Mouse (Mus musculus) neural tube, embryonic 14.5 days (tissue): Measurements from ENCODE around the gene Slc7a15. TPM values are rescaled to one million over a fixed set of nuclear protein-coding genes. Genes with fewer than 3 reads are reported as not detected.

Source experiments
- ATAC-seq: fragments of 200-750 bp; cut with Nextera tagmentation; 2 replicates; pipeline ENCODE4 v1.8.0; 2017; ENCODE audit warnings: low read depth, mild to moderate bottlenecking, moderate TSS enrichment, moderate library complexity
- H3K27ac ChIP-seq: fragments of 300-500 bp; sonication (generic); 2 replicates; pipeline ENCODE4 v1.5.1; 2014; ENCODE audit warnings: low read depth, mild to moderate bottlenecking, control low read depth, low read length, moderate library complexity, mixed read lengths
- H3K27me3 ChIP-seq: fragments of 300-500 bp; sonication (generic); 2 replicates; pipeline ENCODE4 v1.6.1; 2014; ENCODE audit warnings: low read length; ENCODE audit not compliant: control insufficient read depth, insufficient read depth
- H3K36me3 ChIP-seq: fragments of 300-500 bp; sonication (generic); 2 replicates; pipeline ENCODE4 v1.6.1; 2014; ENCODE audit warnings: low read length, mixed read lengths; ENCODE audit not compliant: control insufficient read depth, insufficient read depth
- H3K4me1 ChIP-seq: fragments of 300-500 bp; sonication (generic); 2 replicates; pipeline ENCODE4 v1.6.1; 2014; ENCODE audit warnings: low read length; ENCODE audit not compliant: control insufficient read depth, insufficient read depth
- H3K4me2 ChIP-seq: fragments of 300-500 bp; sonication (generic); 2 replicates; pipeline ENCODE4 v1.6.1; 2014; ENCODE audit warnings: mild to moderate bottlenecking, low read depth, low read length, control low read depth
- H3K4me3 ChIP-seq: fragments of 300-500 bp; sonication (generic); 2 replicates; pipeline ENCODE4 v1.5.1; 2014; ENCODE audit warnings: low read depth, low read length, control low read depth, mixed read lengths
- H3K9ac ChIP-seq: fragments of 300-500 bp; sonication (generic); replicated peaks from 2 replicates; pipeline ENCODE4 v1.6.1; 2014; ENCODE audit warnings: low read depth, mild to moderate bottlenecking, control low read depth, low read length, mixed read lengths
- H3K9me3 ChIP-seq: fragments of 300-500 bp; sonication (generic); 2 replicates; pipeline ENCODE4 v1.6.1; 2016; ENCODE audit warnings: low read length; ENCODE audit not compliant: control insufficient read depth
- whole genome bisulfite sequencing: fragments of 180-500 bp; shearing (Covaris S2); extraction: QIAGEN DNeasy Blood & Tissue Kit; methylation state at CpG from one replicate; pipeline ENCODE4 v1.1.7; 2014; 5-methylcytosine and 5-hydroxymethylcytosine counted together
- polyA plus RNA-seq: library from polyadenylated mRNA; unstranded; fragments of >200 nt; fragmentation: Nextera tagmentation; extraction: Ambion mirVana; gene quantifications from 2 replicates; pipeline ENCODE4 v1.2.1, GENCODE M21; 2014

The Slc7a15 gene
- polyA plus RNA-seq, 1 experiment from 2014 or later, result not detected

DNA sequence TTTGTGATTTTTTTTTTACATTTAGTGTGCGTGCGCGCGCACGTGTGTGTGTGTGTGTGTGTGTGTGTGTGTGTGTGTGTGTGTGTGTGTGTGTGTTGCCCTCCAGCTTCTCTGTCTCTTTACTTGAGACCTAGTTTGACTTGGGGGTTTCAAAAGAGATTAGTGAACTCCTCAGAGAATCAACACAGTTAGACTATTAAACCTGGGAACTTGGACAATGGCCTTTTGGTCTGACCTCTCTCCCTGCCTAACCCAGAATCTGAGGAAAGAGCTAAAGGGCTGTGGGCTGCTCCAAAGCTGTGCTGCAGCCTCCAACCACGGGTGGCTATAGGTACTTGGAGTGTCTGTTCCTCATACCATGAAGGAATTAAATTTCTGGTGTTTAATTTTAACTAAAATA is 94.7 kb downstream of the Slc7a15 start:
- 83% methylated on average over 6 of the region's 6 CpGs for WGBS
- ATAC-seq, result no peak
- H3K27me3 ChIP-seq, result no peaks in the 10 kb centered on the region

GRCm38 (mm10) chr12:8502546-8502945 is 96.3 kb downstream of the Slc7a15 start:
- H3K9me3 ChIP-seq, result no peaks in the 10 kb centered on the region
- H3K4me1 ChIP-seq, result peaks cover 13% of the 10 kb centered on the region; the same call in 1 of the 2 replicates
- no peak for ATAC-seq
- H3K27me3 ChIP-seq, result no peaks in the 10 kb centered on the region
- no peak overlapping the region for H3K4me3 ChIP-seq
- no peak overlapping the region for H3K27ac ChIP-seq
- H3K4me2 ChIP-seq, result no peak overlapping the region
- no peaks in the 10 kb centered on the region for H3K36me3 ChIP-seq
- WGBS, result 8% methylated on average over 6 of the region's 6 CpGs
- no peak overlapping the region for H3K9ac ChIP-seq

More for the DNA sequence above, 94.7 kb downstream of the Slc7a15 start:
- no peak overlapping the region for H3K9ac ChIP-seq
- H3K4me1 ChIP-seq, result peaks cover 11% of the 10 kb centered on the region; the same call in 1 of the 2 replicates
- no peaks in the 10 kb centered on the region for H3K36me3 ChIP-seq
- no peak overlapping the region for H3K4me3 ChIP-seq
- no peaks in the 10 kb centered on the region for H3K9me3 ChIP-seq
- H3K27ac ChIP-seq, result no peak overlapping the region
- no peak overlapping the region for H3K4me2 ChIP-seq

- ATAC-seq, result no peak
- Histone ChIP-seq H3K9ac (no peak overlapping the region), H3K4me1 (peaks cover 21% of the 10 kb centered on the region; the same call in 1 of the 2 replicates), H3K4me3 (no peak overlapping the region), H3K4me2 (no peak overlapping the region), H3K36me3 (no peaks in the 10 kb centered on the region), H3K27me3 (no peaks in the 10 kb centered on the region), H3K9me3 (no peaks in the 10 kb centered on the region), H3K27ac (peak overlapping the region; percentile 99)
- 86% methylated on average over 14 of the region's 14 CpGs for WGBS
These were observed 97.1 kb downstream of the Slc7a15 start for GRCm38 (mm10) chr12:8501571-8502305.

- peak; percentile 1 for ATAC-seq
- H3K9ac ChIP-seq, result peak overlapping the region; percentile 93
- 43% methylated on average over 17 of the region's 17 CpGs for WGBS
- H3K27me3 ChIP-seq, result no peaks in the 10 kb centered on the region
- peak overlapping the region; percentile 76 for H3K4me3 ChIP-seq
- H3K36me3 ChIP-seq, result no peaks in the 10 kb centered on the region
- H3K9me3 ChIP-seq, result no peaks in the 10 kb centered on the region
- H3K4me1 ChIP-seq, result peaks cover 29% of the 10 kb centered on the region; the same call in 1 of the 2 replicates
- peak overlapping the region; percentile 99 for H3K27ac ChIP-seq
- H3K4me2 ChIP-seq, result peak overlapping the region; percentile 92
These were observed 98.0 kb downstream of the Slc7a15 start for GRCm38 (mm10) chr12:8500597-8501570.

DNA sequence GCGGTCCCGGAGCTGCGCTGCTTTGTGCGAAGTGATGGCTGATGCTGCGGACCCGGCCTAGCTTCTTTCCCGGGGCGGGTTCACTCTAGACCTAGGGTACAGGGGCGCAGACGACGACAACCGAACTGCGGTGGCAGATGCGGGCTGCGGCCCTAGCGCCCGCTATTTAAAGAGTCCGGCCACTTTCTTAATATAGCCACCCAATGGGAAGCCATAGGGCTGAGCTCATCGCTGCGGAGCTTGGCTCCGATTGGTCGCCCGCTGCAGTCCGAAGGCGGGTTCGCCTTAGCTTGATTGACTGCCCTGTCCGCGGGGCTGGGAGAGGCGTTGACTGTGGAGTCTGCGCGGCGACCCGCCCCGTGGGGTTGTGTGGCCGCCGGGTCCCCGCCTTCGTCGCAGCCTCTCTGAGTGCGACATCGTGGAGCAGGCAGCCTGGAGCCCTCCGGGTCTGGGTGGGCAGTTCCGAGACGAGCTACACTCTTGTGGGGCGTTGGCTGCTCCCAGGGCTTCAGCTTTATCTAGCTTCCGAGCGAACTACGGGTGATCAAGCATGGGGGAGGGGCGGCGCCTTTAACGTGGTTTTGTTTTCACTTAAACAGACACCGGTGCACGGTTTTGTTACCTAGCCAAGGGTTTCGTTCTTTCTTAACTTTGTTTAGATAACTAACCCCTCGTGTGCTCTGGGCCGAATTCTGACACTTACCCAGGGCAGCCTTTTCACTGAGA is 98.8 kb downstream of the Slc7a15 start, which contains the start of gene Rhob:
TSS of gene Rhob (minus strand) at position 139 of the 726 bp plus-strand sequence.
- Histone ChIP-seq H3K9me3 (no peaks in the 10 kb centered on the region), H3K9ac (peak within 1 kb of the TSS; percentile 93), H3K36me3 (no peaks in the 10 kb centered on the region), H3K27me3 (no peaks in the 10 kb centered on the region), H3K4me3 (peak within 1 kb of the TSS; percentile 76), H3K27ac (peak within 1 kb of the TSS; percentile 99), H3K4me2 (peak within 1 kb of the TSS; percentile 92), H3K4me1 (peaks cover 29% of the 10 kb centered on the region; the same call in 1 of the 2 replicates)
- WGBS, result under 1% methylated on average over 56 of the region's 56 CpGs
- ATAC-seq, result peak; percentile 97

DNA sequence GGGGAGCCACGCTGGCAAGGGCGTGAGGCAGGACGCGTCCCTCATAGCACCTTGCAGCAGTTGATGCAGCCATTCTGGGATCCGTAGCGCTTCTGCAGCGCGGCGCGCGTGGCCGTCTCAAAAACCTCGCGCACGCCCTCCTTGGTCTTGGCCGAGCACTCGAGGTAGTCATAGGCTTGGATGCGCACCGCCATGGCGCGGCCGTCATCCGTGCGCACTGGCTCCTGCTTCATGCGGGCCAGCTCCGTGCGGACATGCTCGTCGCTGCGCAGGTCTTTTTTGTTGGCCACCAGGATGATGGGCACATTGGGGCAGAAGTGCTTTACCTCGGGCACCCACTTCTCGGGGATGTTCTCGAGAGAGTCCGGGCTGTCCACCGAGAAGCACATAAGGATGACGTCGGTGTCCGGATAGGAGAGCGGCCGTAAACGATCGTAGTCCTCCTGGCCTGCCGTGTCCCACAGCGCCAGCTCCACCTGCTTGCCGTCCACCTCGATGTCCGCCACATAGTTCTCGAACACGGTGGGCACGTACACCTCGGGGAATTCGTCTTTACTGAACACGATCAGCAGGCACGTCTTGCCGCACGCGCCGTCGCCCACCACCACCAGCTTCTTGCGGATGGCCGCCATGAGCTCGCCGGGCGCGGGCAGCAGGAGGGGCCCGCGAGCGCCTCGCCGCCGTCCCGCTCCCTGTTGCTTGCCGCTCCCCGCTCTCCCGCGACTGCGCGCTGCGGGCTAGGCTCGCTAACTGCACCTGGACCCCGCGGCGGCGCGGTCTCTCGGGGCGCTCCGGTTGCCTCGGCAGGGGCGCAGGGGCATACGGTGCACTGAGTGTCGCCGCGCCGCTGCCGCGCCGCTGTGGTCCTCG is 99.6 kb downstream of the Slc7a15 start:
- WGBS, result under 1% methylated on average over 99 of the region's 99 CpGs
- peak overlapping the region; percentile 76 for H3K4me3 ChIP-seq
- H3K4me2 ChIP-seq, result peak overlapping the region; percentile 92
- H3K9ac ChIP-seq, result peak overlapping the region; percentile 93
- H3K4me1 ChIP-seq, result peaks cover 29% of the 10 kb centered on the region; the same call in 1 of the 2 replicates
- no peaks in the 10 kb centered on the region for H3K9me3 ChIP-seq
- peak; percentile 70 for ATAC-seq
- H3K27me3 ChIP-seq, result no peaks in the 10 kb centered on the region
- no peaks in the 10 kb centered on the region for H3K36me3 ChIP-seq
- H3K27ac ChIP-seq, result peak overlapping the region; percentile 99

- H3K4me2 ChIP-seq, result peak overlapping the region; percentile 92
These were observed 100.3 kb downstream of the Slc7a15 start for GRCm38 (mm10) chr12:8498591-8499000.

More at GRCm38 (mm10) chr12:8498591-8499000, 100.3 kb downstream of the Slc7a15 start:
- H3K4me3 ChIP-seq, result peak overlapping the region; percentile 76
- peak; percentile 0; the same call in 1 of the 2 replicates for ATAC-seq
- peaks cover 29% of the 10 kb centered on the region; the same call in 1 of the 2 replicates for H3K4me1 ChIP-seq
- peak overlapping the region; percentile 99 for H3K27ac ChIP-seq
- H3K9me3 ChIP-seq, result no peaks in the 10 kb centered on the region
- H3K36me3 ChIP-seq, result no peaks in the 10 kb centered on the region
- peak overlapping the region; percentile 93 for H3K9ac ChIP-seq
- H3K27me3 ChIP-seq, result no peaks in the 10 kb centered on the region
- 0% methylated on average over 13 of the region's 13 CpGs for WGBS
